Mouse (Mus musculus) cerebellum, postnatal 36 days (tissue): ENCODE data around the gene Dvl2.

ENCODE experiments used
- DNase-seq, 2 experiments: peaks; one replicate each; pipeline ENCODE4 v3.0.0; 2021 to 2022; ENCODE audit warnings: mixed read lengths in 2 of 2

Gene Dvl2

GRCm38 (mm10) chr11:69982225-69982624 is 18.2 kb upstream of the Dvl2 start, which contains the start of gene Elp5:
Elp5 (minus strand) TSS chr11:69982517.
- DNase-seq: no peak

- DNase-seq: no peak
These were observed 17.5 kb upstream of the Dvl2 start for GRCm38 (mm10) chr11:69982877-69983276.

GRCm38 (mm10) chr11:69983377-69983776 is 17.0 kb upstream of the Dvl2 start:
- no peak for DNase-seq

- DNase-seq: no peak
These were observed 16.0 kb upstream of the Dvl2 start for GRCm38 (mm10) chr11:69984431-69984830.

GRCm38 (mm10) chr11:69989949-69990348 is 10.4 kb upstream of the Dvl2 start:
- no peak for DNase-seq

- peak; percentile 96 for DNase-seq
These were observed 9.3 kb upstream of the Dvl2 start, which contains the start of gene Gabarap for GRCm38 (mm10) chr11:69990850-69991691. Gabarap (plus strand) TSS chr11:69991143.

GRCm38 (mm10) chr11:69991711-69992110 is 8.7 kb upstream of the Dvl2 start:
- DNase-seq: no peak

- DNase-seq: no peak
These were observed 8.0 kb upstream of the Dvl2 start for GRCm38 (mm10) chr11:69992396-69992795.

GRCm38 (mm10) chr11:69992932-69993331 is 7.5 kb upstream of the Dvl2 start:
- no peak for DNase-seq

GRCm38 (mm10) chr11:69994401-69995090 is 5.8 kb upstream of the Dvl2 start:
- DNase-seq: no peak

GRCm38 (mm10) chr11:69995391-69995960 is 4.9 kb upstream of the Dvl2 start, which contains the start of gene Phf23:
Phf23 (plus strand) TSS chr11:69995777.
- peak; percentile 91 to 96 for DNase-seq

- peak in 1 of 2 experiments; percentile 56 for DNase-seq
These were observed 4.0 kb upstream of the Dvl2 start for GRCm38 (mm10) chr11:69996161-69997061.

GRCm38 (mm10) chr11:69997070-69997509 is 3.3 kb upstream of the Dvl2 start:
- DNase-seq: peak; percentile 67 to 81

- DNase-seq: no peak
These were observed 1.6 kb upstream of the Dvl2 start for GRCm38 (mm10) chr11:69998567-69999491.

- DNase-seq: no peak
These were observed 729 bp upstream of the Dvl2 start for GRCm38 (mm10) chr11:69999666-70000065.

GRCm38 (mm10) chr11:70001159-70001558 is 764 bp downstream of the Dvl2 start:
- no peak for DNase-seq

- peak; percentile 38 to 40 for DNase-seq
These were observed 1.5 kb downstream of the Dvl2 start for GRCm38 (mm10) chr11:70001865-70002264.

- no peak for DNase-seq
These were observed 2.1 kb downstream of the Dvl2 start for GRCm38 (mm10) chr11:70002471-70002870.

GRCm38 (mm10) chr11:70005521-70005920 is 5.1 kb downstream of the Dvl2 start:
- DNase-seq: no peak

GRCm38 (mm10) chr11:70010033-70010432 is 9.6 kb downstream of the Dvl2 start:
- DNase-seq: no peak

- no peak for DNase-seq
These were observed 10.2 kb downstream of the Dvl2 start for GRCm38 (mm10) chr11:70010548-70010947.
